Mouse (Mus musculus): ENCODE measurements around the gene Capn6.

- TF ChIP-seq CTCF (IDR thresholded peaks at IDR 0.05; ENCODE audit: borderline replicate concordance, insufficient read depth, low read length) (no peak), POLR2A (IDR thresholded peaks at IDR 0.05; ENCODE audit: low read depth, low read length) (no peak)
These were observed 19.4 kb upstream of the Capn6 start for GRCm38 (mm10) chrX:143846637-143847036.

All from embryonic fibroblast, embryonic 13.5 days (primary cell).